Mouse (Mus musculus): ENCODE results near the gene Col15a1. TPM values are rescaled to one million over a fixed set of nuclear protein-coding genes. Genes with fewer than 3 reads are reported as not detected.

Col15a1 gene
- polyA plus RNA-seq, 1 experiment from 2014 or later: 4.9 TPM

DNA sequence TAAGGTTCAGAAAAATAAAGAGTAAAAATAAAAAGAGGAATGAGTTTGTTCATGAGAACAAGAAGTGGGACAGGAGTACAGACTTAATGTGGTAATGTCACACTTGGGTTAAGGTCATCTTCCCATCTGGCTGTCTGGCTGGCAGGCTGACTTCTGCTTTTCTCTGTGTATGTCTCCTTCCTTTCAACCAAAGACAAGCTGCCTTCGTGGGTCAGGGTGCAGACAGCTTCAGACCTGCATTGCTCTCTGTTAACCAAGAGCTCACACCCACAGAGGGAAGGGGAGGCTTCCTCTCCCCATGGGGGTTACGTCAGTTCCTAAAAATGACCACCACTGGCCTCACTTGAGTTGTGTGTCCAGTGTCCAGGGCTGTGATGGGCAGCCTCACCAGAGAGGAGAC is 107.5 kb downstream of the Col15a1 start:
- no peaks in the 10 kb centered on the region for H3K27me3 ChIP-seq (replicated peaks; ENCODE audit: insufficient read depth, low read length)
- H3K4me1 ChIP-seq (ENCODE audit: insufficient read depth, low read depth, low read length): no peaks in the 10 kb centered on the region; the same call in 1 of the 2 replicates
- H3K9me3 ChIP-seq (ENCODE audit: low read length): no peaks in the 10 kb centered on the region
- DNase-seq (ENCODE audit: low spot score) (peak; percentile 44), ATAC-seq (peak; percentile 24)
- H3K4me3 ChIP-seq (ENCODE audit: low read depth, low read length): no peak overlapping the region
- no peak overlapping the region for H3K4me2 ChIP-seq (replicated peaks; ENCODE audit: low read depth, low read length)
- WGBS: 53% methylated on average over 2 of the region's 2 CpGs
- no peak overlapping the region for H3K27ac ChIP-seq (ENCODE audit: low read length)
- H3K36me3 ChIP-seq (ENCODE audit: insufficient read depth, low read length): no peaks in the 10 kb centered on the region
- H3K9ac ChIP-seq (replicated peaks; ENCODE audit: low read depth): no peak overlapping the region
- no peak for TF ChIP-seq CTCF (IDR thresholded peaks at IDR 0.05)
- no peak for TF ChIP-seq EP300 (IDR thresholded peaks at IDR 0.05)

GRCm38 (mm10) chr4:47316432-47316831 is 108.5 kb downstream of the Col15a1 start:
- ATAC-seq: no peak
- no peak overlapping the region for H3K4me2 ChIP-seq (replicated peaks; ENCODE audit: low read depth, low read length)
- H3K36me3 ChIP-seq (ENCODE audit: insufficient read depth, low read length): no peaks in the 10 kb centered on the region
- DNase-seq (ENCODE audit: low spot score): peak; percentile 5
- H3K27me3 ChIP-seq (replicated peaks; ENCODE audit: insufficient read depth, low read length): no peaks in the 10 kb centered on the region
- H3K9me3 ChIP-seq (ENCODE audit: low read length): no peaks in the 10 kb centered on the region
- no peak overlapping the region for H3K27ac ChIP-seq (ENCODE audit: low read length)
- no peak for TF ChIP-seq CTCF (IDR thresholded peaks at IDR 0.05)
- no peak overlapping the region for H3K4me3 ChIP-seq (ENCODE audit: low read depth, low read length)
- no peaks in the 10 kb centered on the region for H3K4me1 ChIP-seq (ENCODE audit: insufficient read depth, low read depth, low read length)
- WGBS: 57% methylated on average over 6 of the region's 6 CpGs
- no peak overlapping the region for H3K9ac ChIP-seq (replicated peaks; ENCODE audit: low read depth)

DNA sequence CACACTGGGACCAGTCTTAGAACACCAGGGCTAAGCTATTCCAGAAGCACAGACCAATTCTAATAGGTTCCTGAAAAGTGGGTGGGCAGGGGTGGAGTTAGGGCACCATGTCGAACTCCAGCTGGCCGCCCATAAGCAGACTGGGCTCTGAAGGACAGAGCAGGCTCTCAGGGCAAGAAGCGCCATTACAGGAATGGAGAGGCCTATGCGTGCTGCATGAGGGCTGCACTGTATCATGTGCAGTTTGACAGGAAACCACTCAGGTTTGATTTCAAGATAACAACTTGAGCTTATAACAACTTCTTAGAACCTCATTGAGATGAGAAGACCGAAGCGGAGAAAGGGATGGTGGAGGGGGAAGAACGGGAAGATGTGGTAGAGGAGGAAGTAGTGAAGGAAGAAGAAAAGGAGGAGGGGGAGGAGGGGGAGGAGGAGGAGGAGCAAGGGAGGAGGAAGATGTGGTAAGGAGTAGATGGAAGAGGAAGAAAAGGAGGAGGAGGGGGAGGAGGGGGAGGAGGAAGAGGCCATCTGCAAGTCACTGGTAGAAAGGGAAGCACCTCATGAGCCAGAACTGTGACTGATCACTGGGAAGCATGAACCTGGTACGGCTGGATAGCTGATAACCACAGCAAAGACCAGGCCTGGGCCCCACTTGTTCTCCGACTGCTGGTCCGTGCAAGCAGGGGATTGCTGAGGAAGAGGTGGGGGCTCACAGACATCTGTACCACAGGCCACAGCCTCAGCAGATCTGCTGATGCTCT is 111.8 kb downstream of the Col15a1 start:
- ATAC-seq: no peak
- TF ChIP-seq EP300 (IDR thresholded peaks at IDR 0.05) (no peak), CTCF (IDR thresholded peaks at IDR 0.05) (no peak)
- DNase-seq (ENCODE audit: low spot score): no peak
- H3K36me3 ChIP-seq (ENCODE audit: insufficient read depth, low read length): no peaks in the 10 kb centered on the region
- no peaks in the 10 kb centered on the region for H3K4me1 ChIP-seq (ENCODE audit: insufficient read depth, low read depth, low read length)
- no peak overlapping the region for H3K9ac ChIP-seq (replicated peaks; ENCODE audit: low read depth)
- no peak overlapping the region for H3K4me2 ChIP-seq (replicated peaks; ENCODE audit: low read depth, low read length)
- H3K27ac ChIP-seq (ENCODE audit: low read length): no peak overlapping the region
- 66% methylated on average over 10 of the region's 10 CpGs for WGBS
- H3K9me3 ChIP-seq (ENCODE audit: low read length): no peaks in the 10 kb centered on the region
- H3K4me3 ChIP-seq (ENCODE audit: low read depth, low read length): no peak overlapping the region
- no peaks in the 10 kb centered on the region for H3K27me3 ChIP-seq (replicated peaks; ENCODE audit: insufficient read depth, low read length)

DNA sequence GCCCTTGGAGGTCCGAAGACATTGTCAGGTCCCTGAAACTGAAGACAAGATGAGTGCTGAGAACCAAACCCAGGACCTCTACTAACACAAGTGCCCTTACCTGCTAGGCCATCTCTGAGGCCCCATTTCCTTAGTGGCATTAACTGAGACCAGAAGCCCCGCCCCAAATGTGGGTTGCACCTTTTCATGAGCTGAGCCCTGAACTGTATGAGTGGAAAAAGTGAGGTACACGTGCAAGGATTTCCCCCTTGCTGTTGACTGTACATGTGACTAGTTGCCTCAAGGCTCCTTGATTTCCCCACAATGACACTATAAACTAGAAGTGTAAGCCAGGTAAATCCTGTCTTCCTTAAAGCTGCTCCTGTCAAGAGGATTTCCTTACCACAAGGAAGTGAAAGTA is 114.4 kb downstream of the Col15a1 start:
- Histone ChIP-seq H3K4me2 (replicated peaks; ENCODE audit: low read depth, low read length) (no peak overlapping the region), H3K36me3 (ENCODE audit: insufficient read depth, low read length) (no peaks in the 10 kb centered on the region), H3K4me1 (ENCODE audit: insufficient read depth, low read depth, low read length) (no peaks in the 10 kb centered on the region), H3K9ac (replicated peaks; ENCODE audit: low read depth) (no peak overlapping the region), H3K4me3 (ENCODE audit: low read depth, low read length) (no peak overlapping the region), H3K27ac (ENCODE audit: low read length) (no peak overlapping the region), H3K27me3 (replicated peaks; ENCODE audit: insufficient read depth, low read length) (no peaks in the 10 kb centered on the region), H3K9me3 (ENCODE audit: low read length) (no peaks in the 10 kb centered on the region)
- ATAC-seq: no peak
- DNase-seq (ENCODE audit: low spot score): no peak
- 74% methylated on average over 3 of the region's 3 CpGs for WGBS
- TF ChIP-seq EP300 (IDR thresholded peaks at IDR 0.05) (no peak), CTCF (IDR thresholded peaks at IDR 0.05) (no peak)

DNA sequence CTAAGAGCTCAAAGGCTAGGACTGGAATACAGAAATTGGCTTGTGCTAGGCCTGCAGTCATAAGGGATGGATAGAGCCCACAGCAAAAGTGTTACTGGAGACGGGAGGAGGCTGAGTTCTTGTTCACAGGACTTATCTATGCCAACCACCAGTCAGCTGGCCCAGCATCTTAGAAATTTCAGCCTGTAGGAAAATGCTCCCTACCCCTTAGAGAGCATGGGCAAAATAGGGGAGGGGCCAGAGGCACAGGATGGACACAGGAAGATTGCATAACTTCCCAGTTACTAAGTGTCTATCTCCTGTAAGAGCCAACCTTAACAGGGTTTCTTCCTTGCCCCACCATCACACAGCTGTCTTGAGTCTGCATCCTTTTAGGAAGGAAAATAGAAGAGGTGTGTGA is 116.2 kb downstream of the Col15a1 start:
- no peaks in the 10 kb centered on the region for H3K9me3 ChIP-seq (ENCODE audit: low read length)
- no peak overlapping the region for H3K4me2 ChIP-seq (replicated peaks; ENCODE audit: low read depth, low read length)
- no peaks in the 10 kb centered on the region for H3K36me3 ChIP-seq (ENCODE audit: insufficient read depth, low read length)
- WGBS: 74% methylated on average over 1 of the region's 1 CpGs
- DNase-seq (ENCODE audit: low spot score) (no peak), ATAC-seq (no peak)
- no peak overlapping the region for H3K4me3 ChIP-seq (ENCODE audit: low read depth, low read length)
- H3K27ac ChIP-seq (ENCODE audit: low read length): no peak overlapping the region
- no peaks in the 10 kb centered on the region for H3K27me3 ChIP-seq (replicated peaks; ENCODE audit: insufficient read depth, low read length)
- H3K4me1 ChIP-seq (ENCODE audit: insufficient read depth, low read depth, low read length): no peaks in the 10 kb centered on the region
- no peak overlapping the region for H3K9ac ChIP-seq (replicated peaks; ENCODE audit: low read depth)
- TF ChIP-seq EP300 (IDR thresholded peaks at IDR 0.05) (no peak), CTCF (IDR thresholded peaks at IDR 0.05) (no peak)

DNA sequence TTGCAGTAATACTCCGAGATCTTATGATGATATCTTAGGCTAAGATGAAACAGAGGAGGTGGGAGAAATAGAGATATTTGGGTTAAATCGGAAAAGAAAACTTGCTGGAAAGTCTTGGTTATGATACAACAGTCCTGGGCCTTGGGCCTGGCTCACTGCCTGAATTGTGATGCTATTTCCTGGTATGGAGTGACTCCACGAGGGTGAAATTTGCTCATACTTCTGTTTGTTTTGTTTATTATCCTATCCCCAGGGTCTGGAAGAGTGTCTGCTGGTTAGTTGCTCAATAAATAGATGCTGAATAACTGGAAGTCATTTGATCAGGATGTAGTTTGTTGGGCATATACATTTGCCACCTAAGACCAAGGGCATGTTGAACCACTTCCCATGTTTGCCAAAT is 119.8 kb downstream of the Col15a1 start:
- Histone ChIP-seq H3K27ac (ENCODE audit: low read length) (no peak overlapping the region), H3K27me3 (replicated peaks; ENCODE audit: insufficient read depth, low read length) (no peaks in the 10 kb centered on the region), H3K36me3 (ENCODE audit: insufficient read depth, low read length) (no peaks in the 10 kb centered on the region), H3K9ac (replicated peaks; ENCODE audit: low read depth) (no peak overlapping the region), H3K9me3 (ENCODE audit: low read length) (no peaks in the 10 kb centered on the region), H3K4me3 (ENCODE audit: low read depth, low read length) (no peak overlapping the region), H3K4me1 (ENCODE audit: insufficient read depth, low read depth, low read length) (no peaks in the 10 kb centered on the region), H3K4me2 (replicated peaks; ENCODE audit: low read depth, low read length) (no peak overlapping the region)
- TF ChIP-seq CTCF (IDR thresholded peaks at IDR 0.05) (no peak), EP300 (IDR thresholded peaks at IDR 0.05) (peak; percentile 42)
- DNase-seq (ENCODE audit: low spot score) (peak; percentile 54), ATAC-seq (peak; percentile 62; the same call in 1 of the 2 replicates)
- 52% methylated on average over 3 of the region's 3 CpGs for WGBS
